25 mouse cellular contexts compared by ENCODE assay signal in genomic region chr6:131369866-131370616, GRCm38 (mm10). TPM values are rescaled to one million over a fixed set of nuclear protein-coding genes. Genes with fewer than 3 reads are reported as not detected.
A peak's percentile ranks its signal among the peaks of the same experiment; 100 is the strongest.
DNase-seq lines count a peak whose midpoint lies in the region; ATAC-seq and TF ChIP-seq lines count a peak whose summit lies in the region.
"Had no signal": no experiment of that assay in that cellular context is flagged by ENCODE, and none has a peak within 500 bp of the region (broad histone marks: within the 10 kb centered on the region; RNA-seq: fewer than 3 reads in every experiment).

No protein-coding gene starts in this region.

- no peak for TF ChIP-seq CTCF in CH12.LX (conservative IDR thresholded peaks at IDR 0.05 in 1 of 2, IDR thresholded peaks at IDR 0.05 in 1 of 2; ENCODE audit: low read depth in 2 of 2, low read length in 2 of 2)

- peaks cover 18% of the 10 kb centered on the region for H3K4me1 ChIP-seq in heart, embryonic 13.5 days
- peaks cover 9% of the 10 kb centered on the region for H3K4me1 ChIP-seq in kidney, embryonic 16.5 days (ENCODE audit: insufficient read depth, low read length)
- H3K4me1 ChIP-seq in CH12.LX (ENCODE audit: control insufficient read depth in 1 of 2, insufficient read depth in 2 of 2), result no peaks in the 10 kb centered on the region
- H3K4me1 ChIP-seq: embryonic facial prominence, embryonic 10.5 days; embryonic facial prominence, embryonic 15.5 days; forebrain, embryonic 15.5 days; hindbrain, embryonic 13.5 days; limb, embryonic 10.5 days; limb, embryonic 15.5 days; midbrain, embryonic 12.5 days; neural tube, embryonic 13.5 days had no signal

- in situ Hi-C loops in CH12.LX (cut with MboI; ENCODE audit: low pct_ligation_motif_present, low pct_unique_long_range_greater_than_20kb, low sequenced_read_pairs), result loop anchor here (25.0 kb wide), 1 partner anchor 1783 kb away; the partner anchor contains the start of genes Klrd1 and Klre1

- no peak overlapping the region for H3K27ac ChIP-seq in heart, embryonic 13.5 days (replicated peaks)
- H3K27ac ChIP-seq in kidney, embryonic 16.5 days (ENCODE audit: low read length), result peak overlapping the region; percentile 20; the same call in 1 of the 2 replicates
- H3K27ac ChIP-seq in CH12.LX (ENCODE audit: insufficient read depth, low read depth), result no peak overlapping the region
- H3K27ac ChIP-seq: embryonic facial prominence, embryonic 10.5 days; embryonic facial prominence, embryonic 15.5 days; forebrain, embryonic 15.5 days; heart, embryonic 10.5 days; hindbrain, embryonic 13.5 days; limb, embryonic 10.5 days; limb, embryonic 15.5 days; midbrain, embryonic 12.5 days; neural tube, embryonic 13.5 days had no signal

- no peak overlapping the region for H3K4me2 ChIP-seq in heart, embryonic 13.5 days
- H3K4me2 ChIP-seq in kidney, embryonic 16.5 days (replicated peaks; ENCODE audit: low read depth, low read length), result no peak overlapping the region
- no peak overlapping the region for H3K4me2 ChIP-seq in CH12.LX (ENCODE audit: insufficient read depth, low read depth, poor library complexity, severe bottlenecking)
- H3K4me2 ChIP-seq: embryonic facial prominence, embryonic 15.5 days; forebrain, embryonic 15.5 days; hindbrain, embryonic 13.5 days; limb, embryonic 15.5 days; midbrain, embryonic 12.5 days; neural tube, embryonic 13.5 days had no signal

- ATAC-seq in heart, embryonic 13.5 days (ENCODE audit: extremely low read depth, insufficient number of reproducible peaks, low FRiP score, low TSS enrichment), result no peak
- ATAC-seq in kidney, embryonic 16.5 days (ENCODE audit: low FRiP score, low TSS enrichment), result peak; percentile 62; the same call in 1 of the 2 replicates
- no peak for ATAC-seq in erythroid progenitor cell, adult 5-6 weeks (replicated peaks; ENCODE audit: low FRiP score, poor library complexity, severe bottlenecking)
- ATAC-seq: forebrain, embryonic 15.5 days; intestine, embryonic 16.5 days had no signal

- dilution Hi-C loops in CH12.LX (cut with MboI; ENCODE audit: extremely low pct_ligation_motif_present, extremely low pct_unique_long_range_greater_than_20kb, low sequenced_read_pairs), result no loop called here

- no peak for TF ChIP-seq EP300 in CH12.LX (IDR thresholded peaks at IDR 0.05; ENCODE audit: low read length)

- no peaks in the 10 kb centered on the region for H3K27me3 ChIP-seq in heart, embryonic 13.5 days (replicated peaks)
- H3K27me3 ChIP-seq in kidney, embryonic 16.5 days (ENCODE audit: insufficient read depth, low read length), result no peaks in the 10 kb centered on the region
- H3K27me3 ChIP-seq in CH12.LX (replicated peaks), result no peaks in the 10 kb centered on the region
- H3K27me3 ChIP-seq: embryonic facial prominence, embryonic 15.5 days; forebrain, embryonic 15.5 days; hindbrain, embryonic 13.5 days; limb, embryonic 15.5 days; midbrain, embryonic 12.5 days; neural tube, embryonic 13.5 days had no signal

- 46% methylated on average over 8 of the region's 8 CpGs for WGBS in heart, embryonic 13.5 days
- whole genome bisulfite sequencing in kidney, embryonic 16.5 days, result 26% methylated on average over 8 of the region's 8 CpGs

- peaks cover 42% of the 10 kb centered on the region for H3K79me2 ChIP-seq in CH12.LX (replicated peaks; ENCODE audit: control insufficient read depth, extremely low read depth, insufficient read depth, poor library complexity, severe bottlenecking)

- H3K4me3 ChIP-seq in heart, embryonic 13.5 days, result no peak overlapping the region
- no peak overlapping the region for H3K4me3 ChIP-seq in kidney, embryonic 16.5 days (ENCODE audit: low read length)
- no peak overlapping the region for H3K4me3 ChIP-seq in CH12.LX (replicated peaks in 1 of 3; ENCODE audit: low read depth in 2 of 3, low read length in 2 of 3, poor library complexity in 1 of 3)
- H3K4me3 ChIP-seq: embryonic facial prominence, embryonic 10.5 days; embryonic facial prominence, embryonic 15.5 days; forebrain, embryonic 15.5 days; heart, embryonic 10.5 days; hindbrain, embryonic 13.5 days; limb, embryonic 10.5 days; limb, embryonic 15.5 days; midbrain, embryonic 12.5 days; neural tube, embryonic 13.5 days had no signal

- TF ChIP-seq RAD21 in CH12.LX (IDR thresholded peaks at IDR 0.05; ENCODE audit: low read depth, low read length), result no peak

- peaks cover 93% of the 10 kb centered on the region for H3K36me3 ChIP-seq in heart, embryonic 13.5 days
- H3K36me3 ChIP-seq in kidney, embryonic 16.5 days (ENCODE audit: insufficient read depth, low read length), result peaks cover 40% of the 10 kb centered on the region
- peaks cover 80 to 97% of the 10 kb centered on the region in 2 experiments for H3K36me3 ChIP-seq in CH12.LX (replicated peaks in 1 of 2; ENCODE audit: control insufficient read depth in 1 of 2, insufficient read depth in 1 of 2, low read length in 1 of 2)

- TF ChIP-seq POLR2A in CH12.LX (IDR thresholded peaks at IDR 0.05; ENCODE audit: low read depth, low read length), result no peak

- DNase-seq in adrenal gland, postnatal 14 days, result peak; percentile 47
- no peak for DNase-seq in adrenal gland, adult 18-20 months (ENCODE audit: low spot score in 2 of 2)
- no peak for DNase-seq in heart, adult 8-10 months (ENCODE audit: low spot score)
- no peak for DNase-seq in kidney, adult 11 months
- DNase-seq in CH12.LX (ENCODE audit: extremely low read depth), result no peak
- DNase-seq: cerebellum, adult 8-10 months; cerebellum, postnatal 25 days; heart, postnatal 4 days; layer of hippocampus, adult 9-11 months; lung, postnatal 36 days; thymus, adult 2 months; thymus, postnatal 36 days had no signal

- peak overlapping the region; percentile 37; the same call in 1 of the 2 replicates for H3K9ac ChIP-seq in heart, embryonic 13.5 days
- H3K9ac ChIP-seq in kidney, embryonic 16.5 days (replicated peaks; ENCODE audit: low read length), result no peak overlapping the region
- H3K9ac ChIP-seq in CH12.LX (ENCODE audit: insufficient read depth, low read depth), result no peak overlapping the region
- H3K9ac ChIP-seq: embryonic facial prominence, embryonic 15.5 days; forebrain, embryonic 15.5 days; hindbrain, embryonic 13.5 days; limb, embryonic 15.5 days; midbrain, embryonic 12.5 days; neural tube, embryonic 13.5 days had no signal

- H3K9me3 ChIP-seq in heart, embryonic 13.5 days, result no peaks in the 10 kb centered on the region
- H3K9me3 ChIP-seq in kidney, embryonic 16.5 days (ENCODE audit: low read length), result no peaks in the 10 kb centered on the region
- no peaks in the 10 kb centered on the region for H3K9me3 ChIP-seq in CH12.LX (replicated peaks; ENCODE audit: low read length)
- H3K9me3 ChIP-seq: embryonic facial prominence, embryonic 10.5 days; embryonic facial prominence, embryonic 15.5 days; forebrain, embryonic 15.5 days; heart, embryonic 10.5 days; hindbrain, embryonic 13.5 days; limb, embryonic 10.5 days; limb, embryonic 15.5 days; midbrain, embryonic 12.5 days; neural tube, embryonic 13.5 days had no signal

TF ChIP-seq in CH12.LX, 34 proteins besides CTCF, POLR2A, EP300 and RAD21:
- TF ChIP-seq CHD2 (IDR thresholded peaks at IDR 0.05; ENCODE audit: low read length), result no peak
- peak; percentile 12; the same call in 1 of the 2 replicates for TF ChIP-seq POLR2AphosphoS2 (IDR thresholded peaks at IDR 0.05; ENCODE audit: low read depth, low read length)

RNA-seq across cellular contexts. Expression of gene Styk1, which starts 16.6 kb away (rescaled TPM):
- 0.23 and 0.63 TPM in 2 replicates for total RNA-seq in adrenal gland, postnatal 14 days (2021)
- total RNA-seq in adrenal gland, adult 18-20 months (2021), result under 1 TPM; 0.23 to 0.64 TPM
- polyA plus RNA-seq in heart, embryonic 13.5 days (2015; fragmentation: Nextera tagmentation; extraction: Ambion mirVana), result 0.71 and 1.1 TPM in 2 replicates
- total RNA-seq in heart, adult 8-10 months (2022), result under 1 TPM in 3 of 4 experiments, not detected in 1; 0.17 to 0.49 (median 0.19) TPM
- polyA plus RNA-seq in kidney, embryonic 16.5 days (2015; fragmentation: Nextera tagmentation; extraction: Ambion mirVana), result 3.5 and 4.4 TPM in 2 replicates
- total RNA-seq in CH12.LX (2012; rRNA removed) (not detected in 2 replicates), CH12.LX (2014; rRNA removed) (not detected in 2 replicates)
- not detected in 2 replicates for polyA plus RNA-seq in CH12.LX (2012; ENCODE audit: insufficient read length, low read depth)
- total RNA-seq in erythroid progenitor cell, adult 5-6 weeks (2015; ENCODE audit: low replicate concordance), result not detected in 2 replicates
- total RNA-seq in erythroid progenitor cell, adult 5-6 weeks (2017; ENCODE audit: low replicate concordance), result 1.9 TPM in 1 of 2 replicates, not detected in the other

RNA-seq across cellular contexts. Expression of gene Ybx3, which starts 18.2 kb away (rescaled TPM):
- 249 and 280 TPM in 2 replicates for total RNA-seq in adrenal gland, postnatal 14 days (2021)
- total RNA-seq in adrenal gland, adult 18-20 months (2021), result 100 to 1,000 TPM; 189 to 198 TPM
- 36.9 and 43.2 TPM in 2 replicates for polyA plus RNA-seq in heart, embryonic 13.5 days (2015; fragmentation: Nextera tagmentation; extraction: Ambion mirVana)
- total RNA-seq in heart, adult 8-10 months (2022), result 100 to 1,000 TPM; 172 to 240 (median 215) TPM
- 32.2 and 35.9 TPM in 2 replicates for polyA plus RNA-seq in kidney, embryonic 16.5 days (2015; fragmentation: Nextera tagmentation; extraction: Ambion mirVana)
- total RNA-seq in CH12.LX (2012; rRNA removed), result 410 and 435 TPM in 2 replicates
- 391 and 415 TPM in 2 replicates for total RNA-seq in CH12.LX (2014; rRNA removed)
- 528 and 620 TPM in 2 replicates for polyA plus RNA-seq in CH12.LX (2012; ENCODE audit: insufficient read length, low read depth)
- 426 and 461 TPM in 2 replicates for total RNA-seq in erythroid progenitor cell, adult 5-6 weeks (2015; ENCODE audit: low replicate concordance)
- total RNA-seq in erythroid progenitor cell, adult 5-6 weeks (2017; ENCODE audit: low replicate concordance), result 493 and 501 TPM in 2 replicates
